Mouse (Mus musculus) myocyte (in vitro differentiated cells): ENCODE measurements around the gene Tubgcp6. TPM values are rescaled to one million over a fixed set of nuclear protein-coding genes. Genes with fewer than 3 reads are reported as not detected.

Source experiments
- H3K27me3 ChIP-seq: one replicate; pipeline ENCODE4 v1.6.1; 2011; ENCODE audit not compliant: control insufficient read depth, insufficient read depth, insufficient read length
- H3K36me3 ChIP-seq: one replicate; pipeline ENCODE4 v1.6.1; 2011; ENCODE audit not compliant: control insufficient read depth, insufficient read depth
- H3K4me2 ChIP-seq: one replicate; pipeline ENCODE4 v1.6.1; 2011; ENCODE audit warnings: low read depth, control low read depth
- H3K4me3 ChIP-seq: one replicate; pipeline ENCODE4 v1.5.1; 2011; ENCODE audit warnings: mild to moderate bottlenecking, control low read depth, moderate library complexity
- H3K79me2 ChIP-seq: one replicate; pipeline ENCODE4 v1.6.1; 2011; ENCODE audit not compliant: control insufficient read depth, insufficient read depth
- H3ac ChIP-seq: one replicate; pipeline ENCODE4 v1.6.1; 2011; ENCODE audit not compliant: control insufficient read depth, insufficient read length
- CEBPB ChIP-seq: IDR thresholded peaks from 2 replicates; pipeline ENCODE4 v1.6.1; 2011; ENCODE audit warnings: mild to moderate bottlenecking, moderate library complexity; ENCODE audit not compliant: poor library complexity, insufficient read depth, severe bottlenecking
- E2F4 ChIP-seq: IDR thresholded peaks from one replicate; pipeline ENCODE4 v1.6.1; 2011; ENCODE audit warnings: mild to moderate bottlenecking, control low read depth, moderate library complexity; ENCODE audit not compliant: insufficient read depth
- MAX ChIP-seq: IDR thresholded peaks from one replicate; pipeline ENCODE4 v1.6.1; 2011; ENCODE audit warnings: low read depth, mild to moderate bottlenecking, control low read depth
- MYOD1 ChIP-seq, 3 experiments: IDR thresholded peaks; one replicate each; pipeline ENCODE4 v1.6.1; 2011; ENCODE audit warnings: control low read depth in 2 of 3, low read depth in 2 of 3, mild to moderate bottlenecking in 2 of 3, moderate library complexity in 1 of 3; ENCODE audit not compliant: insufficient read length in 2 of 3, control insufficient read depth in 1 of 3
- MYOG ChIP-seq, 3 experiments: IDR thresholded peaks; one replicate each; pipeline ENCODE4 v1.6.1; 2011; ENCODE audit warnings: control low read depth in 2 of 3, low read depth in 2 of 3, mild to moderate bottlenecking in 2 of 3; ENCODE audit not compliant: insufficient read length in 2 of 3, control insufficient read depth in 1 of 3, insufficient read depth in 1 of 3
- POLR2A ChIP-seq: IDR thresholded peaks from one replicate; pipeline ENCODE4 v1.6.1; 2011; ENCODE audit warnings: low read depth, mild to moderate bottlenecking, control low read depth, moderate library complexity; ENCODE audit not compliant: insufficient read length
- POLR2AphosphoS2 ChIP-seq: IDR thresholded peaks from one replicate; pipeline ENCODE4 v1.6.1; 2011; ENCODE audit warnings: low read depth, control low read depth; ENCODE audit not compliant: insufficient read length
- REST ChIP-seq: IDR thresholded peaks from one replicate; pipeline ENCODE4 v1.6.1; 2011; ENCODE audit warnings: mild to moderate bottlenecking, control low read depth, moderate library complexity; ENCODE audit not compliant: insufficient read depth, insufficient read length
- SRF ChIP-seq: IDR thresholded peaks from one replicate; pipeline ENCODE4 v1.6.1; 2011; ENCODE audit warnings: low read depth; ENCODE audit not compliant: control insufficient read depth, insufficient read length
- TCF12 ChIP-seq: IDR thresholded peaks from one replicate; pipeline ENCODE4 v1.6.1; 2011; ENCODE audit warnings: mild to moderate bottlenecking, control low read depth; ENCODE audit not compliant: poor library complexity, insufficient read depth, severe bottlenecking
- TCF3 ChIP-seq: IDR thresholded peaks from one replicate; pipeline ENCODE4 v1.6.1; 2011; ENCODE audit warnings: low read depth, control low read depth; ENCODE audit not compliant: insufficient read length
- USF1 ChIP-seq: IDR thresholded peaks from one replicate; pipeline ENCODE4 v1.6.1; 2011; ENCODE audit warnings: low read depth, mild to moderate bottlenecking, control low read depth, moderate library complexity
- polyA plus RNA-seq: library from polyadenylated mRNA; unstranded; fragments of >200 nt; fragmentation: generic; extraction: Trizol; gene quantifications from one replicate; pipeline ENCODE4 v1.2.1, GENCODE M21; 2012; ENCODE audit warnings: missing spikeins

The Tubgcp6 gene
- polyA plus RNA-seq, 1 experiment: 15.0 TPM

DNA sequence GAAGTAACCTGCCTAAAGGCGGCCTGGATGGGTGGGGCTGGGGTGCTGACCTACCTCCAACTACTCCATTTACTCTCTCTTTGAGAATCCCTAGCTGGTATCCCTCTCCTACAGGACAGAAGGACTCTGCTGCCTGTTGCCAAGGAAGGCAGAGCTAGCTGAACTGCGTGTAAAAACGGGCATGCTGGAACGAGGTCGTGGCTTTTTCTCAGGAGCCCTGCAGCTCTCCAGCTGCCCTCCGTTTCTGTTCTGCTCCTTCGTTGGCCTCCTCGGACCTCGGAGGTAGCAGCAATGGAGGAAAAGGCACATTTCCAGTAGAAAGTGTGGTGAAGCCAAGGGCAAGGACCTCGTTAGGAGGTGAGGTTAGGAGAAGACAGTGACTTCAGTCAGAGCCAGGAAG lies 46.0 kb upstream of the Tubgcp6 start:
- TF ChIP-seq SRF (no peak), REST (no peak), MYOG (IDR thresholded peaks at IDR 0.05; ENCODE audit: control insufficient read depth in 1 of 3, insufficient read depth in 1 of 3, insufficient read length in 2 of 3, low read depth in 2 of 3) (no peak), POLR2A (peak; percentile 5), POLR2AphosphoS2 (no peak), USF1 (no peak), CEBPB (no peak), TCF12 (no peak)
- Histone ChIP-seq H3K79me2 (peaks cover 59% of the 10 kb centered on the region), H3K36me3 (peaks cover 34% of the 10 kb centered on the region), H3ac (no peak overlapping the region), H3K4me3 (peak overlapping the region; percentile 3), H3K4me2 (peak overlapping the region; percentile 78), H3K27me3 (no peaks in the 10 kb centered on the region)

DNA sequence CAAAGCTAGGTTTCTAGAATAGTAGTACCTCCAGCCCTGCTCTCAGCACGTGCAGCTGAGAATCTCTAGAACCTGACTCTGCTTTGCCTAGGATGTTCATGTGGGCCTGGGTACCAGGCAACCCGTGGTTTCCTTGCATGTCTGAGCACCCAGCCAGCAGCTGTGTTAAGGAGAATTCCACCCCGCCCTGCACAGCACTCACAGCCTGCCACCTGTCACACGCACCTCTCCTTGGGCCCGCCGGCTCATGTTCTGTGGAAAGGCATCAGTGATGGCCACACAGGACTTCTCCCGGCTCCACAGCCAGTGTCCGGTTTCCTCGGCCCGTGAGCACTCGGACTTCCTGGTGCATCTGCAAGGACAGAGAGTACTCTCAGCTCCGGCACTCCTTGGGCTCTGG lies 42.6 kb upstream of the Tubgcp6 start:
- H3ac ChIP-seq: no peak overlapping the region
- TF ChIP-seq POLR2AphosphoS2 (no peak), POLR2A (no peak), E2F4 (no peak), TCF3 (peak; percentile 78), TCF12 (peak; percentile 36), MAX (no peak), MYOD1 (IDR thresholded peaks at IDR 0.05; ENCODE audit: control insufficient read depth in 1 of 3, insufficient read length in 2 of 3, low read depth in 2 of 3) (peak in 2 of 3 experiments; percentile 83 to 99), CEBPB (no peak), USF1 (no peak), SRF (no peak), MYOG (IDR thresholded peaks at IDR 0.05; ENCODE audit: control insufficient read depth in 1 of 3, insufficient read depth in 1 of 3, insufficient read length in 2 of 3, low read depth in 2 of 3) (peak; percentile 28 to 97 (median 91)), REST (no peak)
- H3K27me3 ChIP-seq: no peaks in the 10 kb centered on the region
- H3K36me3 ChIP-seq: peaks cover 59% of the 10 kb centered on the region
- H3K79me2 ChIP-seq: peaks cover 26% of the 10 kb centered on the region
- H3K4me3 ChIP-seq: no peak overlapping the region
- H3K4me2 ChIP-seq: no peak overlapping the region

DNA sequence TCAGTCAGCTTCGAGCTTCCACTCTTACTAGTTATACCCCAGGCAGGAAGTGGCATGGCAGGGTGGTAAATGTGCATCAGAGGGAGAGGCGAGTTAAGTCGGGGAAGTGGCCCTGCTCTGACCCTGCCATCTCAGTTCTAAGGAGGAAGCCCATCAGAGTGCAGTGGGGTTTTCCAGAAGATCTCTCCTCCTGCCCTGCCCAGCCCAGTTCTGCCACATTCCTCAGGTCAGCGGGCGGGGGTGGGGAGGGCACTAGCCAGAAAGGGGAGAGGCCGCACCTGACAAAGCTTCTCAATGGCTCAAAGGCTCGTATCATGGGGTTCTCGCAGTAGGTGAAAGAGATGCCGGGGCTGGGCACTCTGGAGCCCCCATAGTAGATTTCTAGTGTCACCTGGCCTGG lies 38.5 kb upstream of the Tubgcp6 start:
- peaks cover 70% of the 10 kb centered on the region for H3K36me3 ChIP-seq
- H3K79me2 ChIP-seq: no peaks in the 10 kb centered on the region
- TF ChIP-seq MAX (no peak), E2F4 (no peak), CEBPB (no peak), TCF3 (no peak), SRF (no peak), MYOD1 (IDR thresholded peaks at IDR 0.05; ENCODE audit: control insufficient read depth in 1 of 3, insufficient read length in 2 of 3, low read depth in 2 of 3) (no peak), MYOG (IDR thresholded peaks at IDR 0.05; ENCODE audit: control insufficient read depth in 1 of 3, insufficient read depth in 1 of 3, insufficient read length in 2 of 3, low read depth in 2 of 3) (no peak), REST (no peak), USF1 (no peak), POLR2AphosphoS2 (no peak), TCF12 (no peak), POLR2A (no peak)
- no peaks in the 10 kb centered on the region for H3K27me3 ChIP-seq
- H3K4me3 ChIP-seq: no peak overlapping the region
- H3K4me2 ChIP-seq: no peak overlapping the region
- no peak overlapping the region for H3ac ChIP-seq

DNA sequence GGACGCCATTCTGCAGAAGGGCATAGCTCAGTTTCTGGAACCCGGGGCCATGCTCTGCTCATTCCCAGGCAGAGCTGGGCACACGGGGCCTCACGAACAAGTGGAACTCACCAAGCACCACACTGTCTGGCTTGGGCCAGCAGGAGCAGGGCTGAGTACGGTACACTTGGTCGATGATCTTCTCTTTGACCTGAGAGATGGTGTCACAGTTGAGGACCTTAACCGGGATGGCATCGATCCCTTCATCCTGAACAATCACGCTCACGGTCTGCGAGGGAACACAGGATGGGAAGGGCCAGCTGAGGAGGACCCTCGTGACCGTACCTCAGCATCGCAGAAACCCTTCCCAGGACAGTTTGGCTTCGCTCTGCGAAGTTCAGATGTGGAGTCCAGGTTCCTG lies 35.6 kb upstream of the Tubgcp6 start:
- TF ChIP-seq POLR2AphosphoS2: peak; percentile 6
- no peak for TF ChIP-seq MYOD1 (IDR thresholded peaks at IDR 0.05; ENCODE audit: control insufficient read depth in 1 of 3, insufficient read length in 2 of 3, low read depth in 2 of 3)
- no peak for TF ChIP-seq E2F4
- no peak for TF ChIP-seq SRF
- H3ac ChIP-seq: no peak overlapping the region
- H3K4me3 ChIP-seq: no peak overlapping the region
- H3K27me3 ChIP-seq: no peaks in the 10 kb centered on the region
- H3K4me2 ChIP-seq: no peak overlapping the region
- peaks cover 52% of the 10 kb centered on the region for H3K36me3 ChIP-seq
- no peaks in the 10 kb centered on the region for H3K79me2 ChIP-seq

DNA sequence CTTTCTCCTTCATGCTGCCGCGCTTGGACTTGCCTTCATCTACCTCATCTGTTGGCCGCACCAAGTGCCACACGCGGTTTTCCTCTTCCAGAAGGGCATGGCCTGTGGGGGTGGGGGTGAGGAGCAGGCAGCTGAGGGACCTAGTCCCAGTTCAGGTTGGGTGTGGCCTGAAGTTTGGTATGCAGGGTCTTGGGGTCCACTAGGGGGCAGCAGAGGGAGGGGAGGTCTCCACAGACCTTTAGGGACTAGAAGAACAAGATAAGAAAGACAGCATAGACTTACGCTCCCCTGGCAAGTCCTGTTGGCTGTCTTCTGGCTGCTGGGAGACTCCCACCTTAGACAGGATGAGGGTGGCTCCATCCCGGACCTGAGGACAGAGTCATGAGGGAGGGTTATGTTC lies 35.0 kb upstream of the Tubgcp6 start:
- no peak for TF ChIP-seq MAX
- TF ChIP-seq MYOG (IDR thresholded peaks at IDR 0.05; ENCODE audit: control insufficient read depth in 1 of 3, insufficient read depth in 1 of 3, insufficient read length in 2 of 3, low read depth in 2 of 3): peak in 1 of 3 experiments; percentile 42
- no peak overlapping the region for H3K4me2 ChIP-seq
- H3ac ChIP-seq: no peak overlapping the region
- H3K4me3 ChIP-seq: no peak overlapping the region
- no peaks in the 10 kb centered on the region for H3K79me2 ChIP-seq
- H3K36me3 ChIP-seq: peaks cover 46% of the 10 kb centered on the region
- H3K27me3 ChIP-seq: no peaks in the 10 kb centered on the region
